Mouse (Mus musculus) gastrocnemius, postnatal 25 days (tissue): ENCODE measurements around the gene Atp5c1. TPM values are rescaled to one million over a fixed set of nuclear protein-coding genes. Genes with fewer than 3 reads are reported as not detected.

Source experiments
- DNase-seq: peaks from one replicate; pipeline ENCODE4 v3.0.0; 2022
- long read RNA-seq, 2 experiments: library from polyadenylated mRNA; stranded (forward); transcript quantifications; one replicate each; pipeline ENCODE4 v2.0.0; 2021
- total RNA-seq, 2 experiments: library from RNA; stranded (reverse); gene quantifications; 1 replicate in 1 of 2; 2 replicates in 1 of 2; pipeline ENCODE4 v1.2.3; 2021

Gene Atp5c1
- 100 to 1,000 TPM; 828 to 842 TPM for total RNA-seq
- long read RNA-seq, experiment 1, transcript Atp5c1-201 (9 exons, 1,060 nt) = major isoform, 1,858 of 2,223 reads
- long read RNA-seq, experiment 1, transcript Atp5c1-203 (10 exons, 1,166 nt) = minor isoform, 29 of 2,223 reads
- long read RNA-seq, experiment 1, partial matches to known transcripts = 296 of 2,223 reads
- long read RNA-seq, experiment 1, other reads (novel, unspliced or antisense) = 40 of 2,223 reads
- long read RNA-seq, experiment 2, transcript Atp5c1-201 (9 exons, 1,060 nt) = major isoform, 1,596 of 1,869 reads
- long read RNA-seq, experiment 2, transcript Atp5c1-203 (10 exons, 1,166 nt) = minor isoform, 28 of 1,869 reads
- long read RNA-seq, experiment 2, partial matches to known transcripts = 211 of 1,869 reads
- long read RNA-seq, experiment 2, other reads (novel, unspliced or antisense) = 34 of 1,869 reads

DNA sequence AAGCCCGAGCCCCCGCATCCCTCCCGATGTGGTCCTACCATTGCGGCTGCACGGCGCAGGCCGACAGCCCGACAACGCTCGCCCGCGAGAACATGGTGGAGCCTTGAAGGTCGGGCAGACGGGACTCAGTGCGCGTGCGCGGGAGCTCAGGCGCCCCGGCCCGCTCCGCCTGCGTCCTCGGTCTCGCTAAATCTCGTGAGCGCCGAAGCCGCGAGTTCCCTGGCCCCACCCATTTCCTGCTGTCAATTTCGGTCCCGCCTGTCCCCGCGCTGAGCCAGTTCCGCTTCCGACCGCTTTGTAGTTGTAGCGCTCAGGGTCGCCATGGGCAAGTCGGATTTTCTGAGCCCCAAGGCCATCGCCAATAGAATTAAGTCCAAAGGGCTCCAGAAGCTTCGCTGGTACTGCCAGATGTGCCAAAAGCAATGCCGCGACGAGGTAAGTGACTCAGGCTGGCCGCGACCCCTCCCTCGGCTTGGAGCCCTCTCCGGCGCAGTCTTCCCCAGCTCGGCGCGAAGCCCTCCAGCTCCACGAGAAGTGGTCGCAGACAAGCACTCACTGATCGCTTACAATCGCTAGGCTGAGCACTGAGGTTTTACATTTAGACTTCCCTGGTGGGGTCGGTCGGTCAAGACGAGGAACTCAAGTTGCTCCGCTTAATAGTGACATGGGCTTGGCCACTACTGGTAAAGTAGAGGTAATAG is at the start of gene Atp5c1, which contains the start of gene Kin:
Gene Atp5c1 (minus strand): TSS at position 201 of the 701 bp plus-strand sequence.
Gene Kin (plus strand): TSS at position 284 of the 701 bp plus-strand sequence.
- DNase-seq = peak; percentile 97

DNA sequence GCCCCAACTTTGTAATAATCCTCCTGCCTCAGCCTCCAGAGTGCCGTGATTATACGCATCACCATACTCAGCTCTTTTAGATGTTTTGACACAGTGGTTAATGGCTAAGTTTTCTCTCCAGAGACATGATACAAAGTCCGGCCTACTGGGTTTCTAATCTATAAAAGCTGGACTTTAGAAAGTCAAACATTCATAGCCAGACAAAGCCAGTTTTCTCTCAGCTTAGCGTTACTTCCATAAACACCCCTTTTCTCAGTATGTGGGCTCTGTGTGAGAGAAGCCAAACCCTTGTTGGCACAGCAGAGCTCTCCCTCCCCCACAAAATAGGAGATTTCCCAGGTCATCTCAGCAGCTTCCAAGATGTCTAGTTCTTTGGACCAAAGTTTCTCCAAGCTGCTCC is 48.3 kb upstream of the Atp5c1 start:
- DNase-seq = no peak

DNA sequence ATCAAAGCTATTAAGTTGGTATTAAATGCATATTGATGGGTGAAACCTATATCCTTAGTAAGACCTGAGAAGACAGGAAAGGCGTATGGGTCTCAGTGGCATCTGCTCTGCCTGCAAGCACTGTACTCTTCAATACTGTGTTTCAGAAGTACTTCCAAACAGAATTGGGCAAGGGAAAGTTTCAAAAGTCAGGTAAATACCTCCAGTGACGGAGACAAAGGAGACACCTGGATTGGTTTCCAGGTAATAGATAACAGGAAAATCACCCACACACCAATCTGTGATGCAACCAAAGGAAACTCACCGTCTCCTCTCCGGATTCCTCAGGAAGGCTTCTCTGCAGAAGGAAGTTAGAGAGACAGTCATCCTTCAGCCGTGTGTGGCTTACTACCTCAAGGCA is 47.2 kb upstream of the Atp5c1 start:
- DNase-seq = no peak

DNA sequence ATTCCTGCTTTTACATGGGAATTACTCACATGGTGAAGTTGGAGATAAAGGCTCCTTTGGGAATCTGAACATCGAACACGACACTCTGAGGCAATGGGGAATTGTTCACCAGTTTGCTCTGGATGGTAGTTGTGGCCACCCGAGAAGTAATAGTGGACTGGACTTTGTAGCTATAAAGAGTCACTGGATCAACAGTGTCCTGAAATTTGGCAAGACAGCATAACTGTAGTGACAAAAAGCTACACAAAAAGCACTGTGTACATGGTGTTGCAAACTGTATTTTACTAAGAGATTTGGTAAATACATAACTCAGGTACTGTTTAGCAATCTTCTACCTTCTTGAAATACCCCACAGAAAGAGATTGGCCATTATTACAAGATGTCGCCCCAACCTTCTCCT is 45.8 kb upstream of the Atp5c1 start:
- no peak for DNase-seq

- DNase-seq = no peak
Measured at GRCm38 (mm10) chr2:10121826-10122225, 41.5 kb upstream of the Atp5c1 start.

DNA sequence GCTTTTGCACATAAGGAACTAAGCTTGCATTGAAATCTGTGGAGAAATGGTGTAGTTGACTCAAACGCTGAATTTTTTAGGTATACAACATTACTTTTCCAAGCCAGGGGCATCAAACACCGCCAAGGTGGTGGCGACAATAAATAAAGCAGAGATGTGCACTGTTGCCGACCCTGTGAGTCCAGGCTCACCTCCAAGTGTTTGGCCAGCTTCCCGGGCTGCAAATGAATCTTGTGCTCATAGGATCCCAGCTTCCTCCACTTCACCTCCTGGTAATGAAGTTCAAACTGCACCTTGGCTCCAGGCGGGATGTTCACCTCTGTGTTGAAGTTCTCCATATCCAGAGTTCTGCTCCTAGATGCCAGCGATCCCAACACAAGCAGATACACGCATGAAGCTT is 39.0 kb upstream of the Atp5c1 start:
- DNase-seq = no peak

DNA sequence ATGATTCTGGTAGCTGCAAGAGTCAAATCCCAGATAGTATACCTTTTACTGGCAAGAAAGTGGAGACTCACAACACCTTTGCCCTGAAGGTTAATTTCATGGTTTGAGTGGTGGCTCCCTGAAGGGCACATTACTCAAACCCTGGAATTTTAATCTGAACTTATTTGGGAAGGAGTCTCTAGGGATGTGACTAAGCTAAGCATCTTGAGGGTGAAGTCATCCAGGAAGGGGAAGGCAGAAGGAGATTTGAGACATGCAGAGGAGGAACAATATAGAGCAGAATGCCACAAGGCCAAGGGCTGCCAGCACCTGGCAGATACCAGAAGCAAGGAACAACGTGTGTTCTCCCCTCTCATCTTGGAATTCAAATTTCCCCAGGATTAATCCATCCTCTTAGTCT is 38.4 kb upstream of the Atp5c1 start:
- DNase-seq = no peak

DNA sequence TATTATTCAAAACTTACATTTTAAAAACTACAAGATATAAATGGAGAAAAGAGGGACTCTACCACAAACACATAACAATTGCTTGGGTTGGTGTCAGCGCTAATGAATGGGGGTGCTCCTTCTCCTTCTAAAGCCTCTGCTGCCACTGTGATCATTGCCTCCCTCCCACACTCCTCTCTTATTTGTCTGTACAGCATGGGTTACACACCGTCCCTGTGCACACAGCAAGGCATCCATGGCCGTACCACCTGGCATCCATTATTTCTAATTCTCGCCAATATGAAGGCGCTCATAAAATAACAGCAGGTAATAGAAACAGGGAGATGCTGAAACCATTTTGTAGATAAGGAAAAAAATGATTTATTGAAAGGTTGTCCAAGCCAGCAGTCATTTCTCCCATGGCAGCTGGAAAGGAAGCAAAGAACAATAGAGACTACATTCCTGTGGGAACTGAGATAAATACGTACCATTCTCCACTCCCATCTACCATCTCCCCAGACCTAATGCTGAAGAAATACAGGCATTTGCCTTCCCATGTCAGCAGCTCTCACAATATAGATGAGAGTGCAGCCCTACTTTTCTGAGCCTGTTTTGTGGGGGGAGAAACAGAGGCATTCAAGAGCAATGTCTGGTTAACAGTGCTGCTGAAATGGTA is 28.4 kb upstream of the Atp5c1 start:
- DNase-seq = no peak

DNA sequence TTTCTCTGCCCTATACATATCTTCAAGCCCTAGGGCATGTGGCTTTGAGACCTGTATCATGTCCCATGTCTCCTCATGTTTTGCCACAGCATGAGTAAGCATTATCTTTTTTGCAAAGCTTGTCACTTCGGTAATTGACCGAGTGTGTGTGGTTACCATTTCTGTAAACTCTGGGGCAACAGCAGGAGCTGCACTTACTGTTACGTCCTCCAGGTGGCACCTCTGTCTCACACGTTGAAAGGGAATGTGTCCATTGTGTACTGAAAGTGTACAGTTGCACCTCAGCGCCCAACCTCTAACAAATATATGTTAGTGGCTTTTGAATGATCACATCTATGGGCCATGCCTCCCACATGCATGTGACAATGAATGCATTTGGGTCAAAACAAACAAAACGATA is 20.9 kb upstream of the Atp5c1 start:
- DNase-seq = no peak

GRCm38 (mm10) chr2:10100471-10100870 is 20.2 kb upstream of the Atp5c1 start:
- no peak for DNase-seq

DNA sequence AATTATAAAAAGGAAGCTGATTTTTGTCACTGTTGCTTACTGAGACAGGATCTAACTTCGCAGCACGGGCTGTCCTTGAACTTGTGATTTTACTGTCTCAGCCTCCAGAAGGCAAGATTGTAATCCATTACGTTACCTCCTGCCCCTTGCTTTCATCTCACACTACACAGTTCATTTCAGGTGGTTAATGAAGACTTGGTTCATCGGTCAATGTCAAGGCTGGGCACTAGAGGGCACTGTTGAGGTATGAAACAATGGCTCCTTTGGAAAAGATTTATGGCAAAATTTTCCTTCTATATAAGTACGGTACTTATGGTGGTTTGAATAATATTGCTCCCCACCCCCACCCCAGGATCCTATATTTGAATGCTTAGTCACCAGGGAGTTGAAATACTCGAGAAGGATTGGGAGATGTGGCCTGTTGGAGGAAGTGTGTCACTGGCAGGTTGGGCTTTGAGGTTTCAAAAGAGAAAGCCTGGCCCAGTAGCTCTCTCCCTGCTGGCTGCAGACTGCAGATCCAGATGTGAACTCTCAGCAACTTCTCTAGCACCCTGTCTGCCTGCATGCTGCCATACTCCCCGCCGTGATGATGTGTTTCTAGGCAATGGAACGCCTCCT is 18.4 kb upstream of the Atp5c1 start:
- no peak for DNase-seq

- DNase-seq = no peak
Measured at GRCm38 (mm10) chr2:10094327-10095100, 14.2 kb upstream of the Atp5c1 start.

DNA sequence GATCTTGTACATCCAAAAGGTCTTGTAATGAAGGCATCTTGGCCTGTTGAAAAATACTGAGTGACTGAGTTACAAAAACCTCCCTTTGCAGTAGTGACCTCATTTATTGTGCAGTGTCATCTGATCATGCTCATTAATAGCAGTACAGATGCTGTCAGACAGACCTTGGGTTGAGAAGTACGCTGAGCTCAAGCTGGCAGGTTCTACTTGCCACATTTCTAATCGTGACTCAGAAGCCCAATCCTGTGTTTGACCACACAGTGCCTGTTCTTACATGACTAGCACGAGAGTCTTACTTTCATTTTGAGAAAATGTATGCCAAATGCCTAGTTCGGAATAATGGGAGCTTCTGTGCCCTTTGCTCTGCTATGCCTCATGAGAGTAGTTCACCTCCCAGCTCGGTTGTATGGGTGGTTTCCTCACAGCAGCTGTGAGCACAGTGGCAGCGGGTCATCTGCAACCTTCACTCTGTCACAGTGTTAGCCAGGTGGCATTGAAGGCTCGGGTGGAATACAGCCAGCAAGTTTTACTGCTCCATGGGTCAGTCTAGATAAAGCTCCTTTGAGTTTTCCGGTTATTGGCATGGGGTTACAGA is 7.0 kb upstream of the Atp5c1 start:
- DNase-seq = no peak

- no peak for DNase-seq
Measured at GRCm38 (mm10) chr2:10082737-10083136, 2.4 kb upstream of the Atp5c1 start.

GRCm38 (mm10) chr2:10081453-10082080 is 1.3 kb upstream of the Atp5c1 start:
- no peak for DNase-seq

DNA sequence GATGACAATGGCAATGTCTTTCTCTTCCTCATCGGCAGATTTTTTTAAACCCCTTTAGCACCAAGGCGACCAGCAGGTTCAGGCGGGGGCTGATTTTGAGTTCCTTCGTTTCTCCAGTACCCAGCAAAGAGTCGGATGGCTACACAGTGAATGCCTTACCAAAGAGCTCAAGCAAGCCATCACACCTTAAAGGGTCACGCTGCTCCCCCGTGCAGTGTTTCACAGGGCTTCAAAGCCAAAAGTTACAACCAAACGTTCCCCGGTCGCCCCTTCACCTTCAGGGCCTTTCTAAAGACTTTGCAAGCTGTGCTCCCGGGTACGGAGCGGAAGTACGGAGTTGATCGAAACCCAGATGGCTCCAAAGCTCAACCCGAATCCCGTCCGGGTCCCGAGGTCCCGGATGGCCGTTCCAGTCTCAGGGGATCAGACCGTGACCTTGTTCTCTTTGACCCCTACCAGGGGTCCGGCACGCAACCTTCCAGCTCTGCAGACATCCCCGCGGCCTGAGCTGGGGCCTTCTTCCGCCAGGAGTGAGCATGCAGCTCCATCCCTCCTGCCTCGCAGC is 483 bp downstream of the Atp5c1 start:
- DNase-seq = no peak

- no peak for DNase-seq
Measured at GRCm38 (mm10) chr2:10076675-10077074, 3.6 kb downstream of the Atp5c1 start.

- DNase-seq = no peak
Measured at GRCm38 (mm10) chr2:10074470-10074869, 5.8 kb downstream of the Atp5c1 start.

DNA sequence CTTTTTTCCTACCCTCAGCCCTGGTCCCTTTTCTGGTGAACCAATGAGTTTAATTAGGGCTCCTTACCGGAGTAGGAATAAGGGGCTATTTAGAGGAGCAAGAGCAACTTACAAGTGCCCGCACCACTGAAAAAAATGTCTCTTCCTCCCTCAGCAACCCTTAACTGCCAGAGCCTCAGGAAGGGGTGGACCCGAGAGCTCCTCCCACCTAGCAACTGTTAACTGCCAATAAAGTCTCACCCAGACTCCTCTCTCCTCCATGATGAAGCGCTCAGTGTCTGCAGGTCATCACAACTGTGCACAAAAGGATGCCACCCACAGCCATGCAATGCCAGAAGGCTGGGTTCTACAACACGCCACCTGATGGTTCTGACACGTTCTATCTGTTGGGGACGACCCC is 8.6 kb downstream of the Atp5c1 start:
- DNase-seq = no peak

- DNase-seq = no peak
Measured at GRCm38 (mm10) chr2:10058836-10059235, 21.5 kb downstream of the Atp5c1 start.

DNA sequence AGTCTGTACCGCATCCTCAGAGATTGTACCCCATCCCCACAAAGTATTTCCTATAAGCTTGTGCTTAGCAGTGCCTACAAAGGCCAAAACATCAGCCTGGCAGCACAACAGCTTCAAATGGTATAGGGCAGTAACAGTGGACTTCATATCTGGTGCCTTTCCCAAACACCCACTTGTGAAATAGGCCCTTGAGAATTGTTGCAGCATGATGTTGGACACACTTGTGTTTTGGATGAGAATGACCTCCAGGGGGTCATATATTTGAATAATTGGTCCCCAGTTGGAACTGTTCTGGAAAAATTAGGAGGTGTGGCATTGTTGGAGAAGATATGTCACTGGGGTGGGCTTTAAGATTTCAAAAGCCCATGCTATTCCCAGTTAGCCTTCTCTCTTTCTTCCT is 28.3 kb downstream of the Atp5c1 start:
- DNase-seq = no peak
